Mouse (Mus musculus) midbrain, embryonic 15.5 days (tissue): ENCODE results near the gene Hap1. TPM values are rescaled to one million over a fixed set of nuclear protein-coding genes. Genes with fewer than 3 reads are reported as not detected.
A peak's percentile ranks its signal among the peaks of the same experiment; 100 is the strongest.

ENCODE experiments used
- ATAC-seq: fragments of 200-750 bp; cut with Nextera tagmentation; replicated peaks from 2 replicates; pipeline ENCODE4 v1.8.0; 2017; ENCODE audit warnings: moderate TSS enrichment
- H3K27ac ChIP-seq: fragments of 300-500 bp; sonication (generic); 2 replicates; pipeline ENCODE4 v1.5.1; 2015; ENCODE audit warnings: mild to moderate bottlenecking, inconsistent platforms
- H3K27me3 ChIP-seq: fragments of 300-500 bp; sonication (generic); replicated peaks from 2 replicates; pipeline ENCODE4 v1.6.1; 2015; ENCODE audit warnings: inconsistent platforms
- H3K36me3 ChIP-seq: fragments of 300-500 bp; sonication (generic); replicated peaks from 2 replicates; pipeline ENCODE4 v1.6.1; 2015; ENCODE audit warnings: inconsistent platforms
- H3K4me1 ChIP-seq: fragments of 300-500 bp; sonication (generic); 2 replicates; pipeline ENCODE4 v1.6.1; 2015; ENCODE audit warnings: inconsistent platforms
- H3K4me2 ChIP-seq: fragments of 300-500 bp; sonication (generic); 2 replicates; pipeline ENCODE4 v1.6.1; 2015; ENCODE audit warnings: inconsistent platforms, mild to moderate bottlenecking, moderate library complexity
- H3K4me3 ChIP-seq: fragments of 300-500 bp; sonication (generic); 2 replicates; pipeline ENCODE4 v1.5.1; 2015; ENCODE audit warnings: mild to moderate bottlenecking, inconsistent platforms
- H3K9ac ChIP-seq: fragments of 300-500 bp; sonication (generic); 2 replicates; pipeline ENCODE4 v1.6.1; 2015; ENCODE audit warnings: mild to moderate bottlenecking, inconsistent platforms
- H3K9me3 ChIP-seq: fragments of 300-500 bp; sonication (generic); 2 replicates; pipeline ENCODE4 v1.6.1; 2016; ENCODE audit warnings: inconsistent platforms
- WGBS: fragments of 180-500 bp; shearing (Covaris S2); methylation state at CpG from one replicate; pipeline ENCODE4 v1.1.7; 2015; ENCODE audit warnings: mixed read lengths; 5-methylcytosine and 5-hydroxymethylcytosine counted together
- polyA plus RNA-seq: library from polyadenylated mRNA; unstranded; fragments of >200 nt; fragmentation: Nextera tagmentation; extraction: Ambion mirVana; gene quantifications from 2 replicates; pipeline ENCODE4 v1.2.1, GENCODE M21; 2015

The Hap1 gene
- polyA plus RNA-seq, 1 experiment from 2014 or later, result 315 TPM

- 27% methylated on average over 17 of the region's 17 CpGs for WGBS
- Histone ChIP-seq H3K9ac (peak overlapping the region; percentile 85), H3K4me3 (peak overlapping the region; percentile 73), H3K36me3 (no peaks in the 10 kb centered on the region), H3K4me1 (peaks cover 40% of the 10 kb centered on the region), H3K9me3 (no peaks in the 10 kb centered on the region), H3K27ac (no peak overlapping the region), H3K27me3 (no peaks in the 10 kb centered on the region), H3K4me2 (peak overlapping the region; percentile 74)
- ATAC-seq, result no peak
These were observed 40.1 kb upstream of the Hap1 start for GRCm38 (mm10) chr11:100395861-100396631.

DNA sequence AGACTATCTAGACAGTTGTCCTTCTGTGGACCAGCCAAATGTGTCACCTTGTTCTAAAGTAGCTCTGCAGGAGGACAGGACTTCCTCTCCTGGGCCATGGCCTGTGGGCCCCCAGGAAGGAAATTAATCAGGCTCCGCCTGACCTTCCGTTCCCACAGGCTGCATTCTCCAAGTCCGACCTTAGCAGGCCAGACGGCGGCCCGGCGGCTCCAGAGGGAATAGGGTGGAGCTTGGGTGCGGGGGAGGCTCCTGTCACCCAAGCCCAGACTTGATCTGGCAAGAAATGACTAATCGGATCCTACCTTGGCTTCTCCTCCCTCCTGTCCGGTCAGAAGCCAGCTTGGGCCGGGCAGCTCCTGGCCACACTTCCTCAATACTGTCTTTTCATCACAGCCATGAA is 39.3 kb upstream of the Hap1 start:
- ATAC-seq, result no peak
- Histone ChIP-seq H3K9me3 (no peaks in the 10 kb centered on the region), H3K9ac (no peak overlapping the region), H3K4me1 (peaks cover 45% of the 10 kb centered on the region), H3K4me3 (peak overlapping the region; percentile 73), H3K4me2 (peak overlapping the region; percentile 74), H3K36me3 (no peaks in the 10 kb centered on the region), H3K27me3 (no peaks in the 10 kb centered on the region), H3K27ac (no peak overlapping the region)
- WGBS, result 37% methylated on average over 11 of the region's 11 CpGs

DNA sequence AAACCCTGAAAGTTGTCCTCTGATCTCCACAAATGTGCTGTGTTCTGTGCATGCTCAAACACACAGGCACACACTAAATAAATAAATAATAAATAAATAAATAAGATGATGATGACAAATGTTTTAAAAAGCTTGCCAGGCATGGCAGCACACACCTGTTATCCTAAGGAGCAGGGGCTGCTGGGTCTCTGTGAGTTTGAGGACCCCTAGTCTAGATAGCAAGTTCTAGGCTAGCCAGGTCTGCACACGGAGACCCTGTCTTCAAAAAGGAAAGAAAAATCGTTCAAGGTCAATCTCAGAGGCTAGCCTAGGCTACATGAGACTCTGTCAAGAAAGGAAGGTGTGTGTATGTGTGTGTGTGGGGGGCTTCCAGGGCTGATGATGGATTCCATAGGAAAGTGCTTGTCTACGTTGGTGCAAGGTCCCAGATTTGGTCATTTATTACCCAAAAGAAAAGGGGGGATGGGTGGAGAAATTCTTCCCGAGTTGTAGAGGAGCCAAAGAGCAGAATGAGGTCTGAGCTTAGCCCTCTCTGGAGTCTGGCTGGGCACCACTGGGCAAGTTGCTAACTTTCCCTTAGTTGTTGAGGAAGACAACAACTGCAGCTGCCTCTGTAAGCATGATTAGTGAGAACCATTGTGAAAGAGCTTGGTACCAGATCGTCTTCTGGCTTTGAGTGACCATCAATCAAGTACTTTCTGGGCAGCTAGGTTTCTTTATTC is 38.6 kb upstream of the Hap1 start:
- H3K27ac ChIP-seq, result no peak overlapping the region
- no peaks in the 10 kb centered on the region for H3K9me3 ChIP-seq
- H3K9ac ChIP-seq, result no peak overlapping the region
- no peak overlapping the region; the same call in 1 of the 2 replicates for H3K4me2 ChIP-seq
- no peaks in the 10 kb centered on the region for H3K36me3 ChIP-seq
- H3K4me3 ChIP-seq, result no peak overlapping the region
- H3K27me3 ChIP-seq, result no peaks in the 10 kb centered on the region
- H3K4me1 ChIP-seq, result peaks cover 45% of the 10 kb centered on the region
- no peak for ATAC-seq
- 84% methylated on average over 5 of the region's 5 CpGs for WGBS

DNA sequence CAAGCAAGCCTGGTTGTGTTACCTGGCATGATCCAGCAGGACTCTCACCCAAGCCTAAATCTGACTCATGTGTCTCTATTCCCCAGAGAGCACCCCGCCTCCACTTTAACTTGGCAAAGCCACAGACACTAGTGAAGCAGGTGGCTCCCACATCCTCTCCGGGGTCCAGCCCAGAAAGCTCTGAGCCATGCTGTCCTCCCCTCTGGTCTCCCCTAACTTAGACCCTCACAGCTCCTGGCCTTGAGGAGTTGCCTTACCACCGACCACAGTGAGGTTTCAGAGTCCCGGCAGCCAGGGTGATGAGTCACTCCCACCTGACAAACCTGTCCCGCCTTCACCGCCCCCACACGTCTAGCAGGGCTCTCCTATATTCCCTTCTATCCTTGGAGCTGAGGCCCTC is 37.8 kb upstream of the Hap1 start:
- no peaks in the 10 kb centered on the region for H3K27me3 ChIP-seq
- H3K4me1 ChIP-seq, result peaks cover 45% of the 10 kb centered on the region
- WGBS, result 80% methylated on average over 7 of the region's 7 CpGs
- no peak overlapping the region for H3K4me2 ChIP-seq
- H3K4me3 ChIP-seq, result no peak overlapping the region
- no peak overlapping the region for H3K27ac ChIP-seq
- H3K9ac ChIP-seq, result no peak overlapping the region
- no peak for ATAC-seq
- H3K36me3 ChIP-seq, result no peaks in the 10 kb centered on the region
- no peaks in the 10 kb centered on the region for H3K9me3 ChIP-seq

DNA sequence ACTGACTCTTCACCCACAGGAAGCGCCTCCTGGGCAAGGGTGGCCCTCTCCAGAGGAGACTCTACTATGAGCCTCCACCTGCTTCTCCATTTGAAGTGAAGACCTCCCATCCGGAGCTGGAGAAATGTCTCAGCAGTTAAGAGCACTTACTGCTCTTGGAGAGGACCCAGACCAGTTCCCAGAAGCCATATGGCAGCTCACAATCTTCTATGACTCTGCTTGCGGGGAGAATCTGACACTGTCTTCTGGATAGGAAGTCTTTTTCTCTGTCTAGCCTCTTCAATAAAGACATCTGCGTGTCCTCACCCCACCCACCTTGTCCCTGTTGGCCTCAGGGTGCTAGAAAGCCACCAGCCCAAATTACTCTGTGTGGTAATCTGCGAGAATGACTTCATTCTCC is 37.0 kb upstream of the Hap1 start:
- H3K27me3 ChIP-seq, result no peaks in the 10 kb centered on the region
- no peaks in the 10 kb centered on the region for H3K9me3 ChIP-seq
- H3K27ac ChIP-seq, result no peak overlapping the region
- no peak overlapping the region for H3K4me2 ChIP-seq
- ATAC-seq, result no peak
- WGBS, result 89% methylated on average over 5 of the region's 5 CpGs
- H3K4me3 ChIP-seq, result no peak overlapping the region
- no peak overlapping the region for H3K9ac ChIP-seq
- H3K36me3 ChIP-seq, result no peaks in the 10 kb centered on the region
- H3K4me1 ChIP-seq, result peaks cover 44% of the 10 kb centered on the region

DNA sequence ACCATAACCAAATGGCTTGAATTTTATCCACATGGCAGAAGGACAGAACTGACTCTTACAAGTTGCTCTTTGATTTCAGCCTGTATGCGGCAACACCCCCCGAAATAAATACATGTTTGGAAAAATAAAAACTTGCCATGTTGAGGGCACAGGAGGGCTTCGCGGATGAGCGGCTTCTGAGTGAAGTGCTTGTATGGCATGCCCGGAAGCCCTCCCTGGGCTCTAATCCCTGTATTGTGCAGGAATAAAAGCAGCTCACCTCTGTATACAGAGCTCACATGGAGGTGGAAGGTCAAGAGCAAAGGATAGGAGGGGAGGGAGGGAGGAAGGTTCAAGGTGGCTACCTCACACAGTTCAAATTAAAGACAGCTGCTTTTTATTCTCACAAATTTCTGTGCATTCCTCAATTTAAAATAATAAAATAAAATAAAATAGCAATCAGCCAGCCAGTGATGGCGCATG is 36.0 kb upstream of the Hap1 start:
- WGBS, result 67% methylated on average over 7 of the region's 7 CpGs
- no peak overlapping the region for H3K4me2 ChIP-seq
- H3K27me3 ChIP-seq, result no peaks in the 10 kb centered on the region
- no peak overlapping the region for H3K4me3 ChIP-seq
- ATAC-seq, result no peak
- peaks cover 45% of the 10 kb centered on the region for H3K4me1 ChIP-seq
- H3K9me3 ChIP-seq, result no peaks in the 10 kb centered on the region
- no peak overlapping the region for H3K27ac ChIP-seq
- H3K36me3 ChIP-seq, result no peaks in the 10 kb centered on the region
- H3K9ac ChIP-seq, result no peak overlapping the region

- no peak for ATAC-seq
- peaks cover 39% of the 10 kb centered on the region for H3K4me1 ChIP-seq
- H3K9me3 ChIP-seq, result no peaks in the 10 kb centered on the region
- no peaks in the 10 kb centered on the region for H3K36me3 ChIP-seq
- WGBS, result 63% methylated on average over 9 of the region's 9 CpGs
- H3K27me3 ChIP-seq, result no peaks in the 10 kb centered on the region
- H3K9ac ChIP-seq, result no peak overlapping the region
- H3K4me3 ChIP-seq, result no peak overlapping the region
- H3K4me2 ChIP-seq, result no peak overlapping the region
- no peak overlapping the region for H3K27ac ChIP-seq
These were observed 35.4 kb upstream of the Hap1 start for GRCm38 (mm10) chr11:100391081-100391883.

GRCm38 (mm10) chr11:100389931-100390445 is 34.1 kb upstream of the Hap1 start:
- H3K4me3 ChIP-seq, result no peak overlapping the region
- H3K4me1 ChIP-seq, result peaks cover 26% of the 10 kb centered on the region
- no peaks in the 10 kb centered on the region for H3K9me3 ChIP-seq
- WGBS, result 49% methylated on average over 8 of the region's 8 CpGs
- no peaks in the 10 kb centered on the region for H3K27me3 ChIP-seq
- no peak overlapping the region for H3K27ac ChIP-seq
- peaks cover 9% of the 10 kb centered on the region; the same call in 1 of the 2 replicates for H3K36me3 ChIP-seq
- ATAC-seq, result no peak
- H3K9ac ChIP-seq, result no peak overlapping the region
- H3K4me2 ChIP-seq, result no peak overlapping the region

DNA sequence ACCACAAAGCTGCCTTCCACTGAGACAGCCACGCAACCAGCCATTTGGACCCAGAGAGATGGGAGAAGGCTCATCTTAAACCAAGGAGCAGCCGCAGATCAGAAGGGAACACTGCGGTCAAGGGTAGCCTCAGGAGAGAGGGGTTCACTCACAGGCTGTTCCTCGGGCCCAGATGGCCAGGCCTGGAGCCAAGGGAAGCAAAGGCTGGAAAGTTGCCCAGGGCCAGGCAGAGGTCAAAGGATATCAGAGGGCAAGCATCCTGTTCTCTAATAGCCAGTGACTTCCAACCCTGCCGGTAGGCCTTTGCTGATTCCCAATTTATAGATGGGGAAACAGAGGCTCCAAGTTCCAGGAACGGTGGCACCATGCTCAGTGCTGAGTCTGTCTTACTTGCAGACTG is 32.7 kb upstream of the Hap1 start:
- no peak for ATAC-seq
- peaks cover 15% of the 10 kb centered on the region; the same call in 1 of the 2 replicates for H3K36me3 ChIP-seq
- no peaks in the 10 kb centered on the region for H3K9me3 ChIP-seq
- no peak overlapping the region for H3K4me2 ChIP-seq
- H3K4me3 ChIP-seq, result no peak overlapping the region
- peaks cover 16% of the 10 kb centered on the region for H3K4me1 ChIP-seq
- H3K9ac ChIP-seq, result no peak overlapping the region
- 90% methylated on average over 6 of the region's 6 CpGs for WGBS
- no peaks in the 10 kb centered on the region for H3K27me3 ChIP-seq
- no peak overlapping the region for H3K27ac ChIP-seq

- Histone ChIP-seq H3K36me3 (peaks cover 19% of the 10 kb centered on the region), H3K4me2 (no peak overlapping the region), H3K4me3 (no peak overlapping the region), H3K4me1 (peaks cover 14% of the 10 kb centered on the region), H3K9me3 (no peaks in the 10 kb centered on the region), H3K27me3 (no peaks in the 10 kb centered on the region), H3K9ac (no peak overlapping the region), H3K27ac (no peak overlapping the region)
- 68% methylated on average over 14 of the region's 14 CpGs for WGBS
- ATAC-seq, result no peak
These were observed 31.9 kb upstream of the Hap1 start for GRCm38 (mm10) chr11:100387589-100388375.

- no peaks in the 10 kb centered on the region for H3K27me3 ChIP-seq
- ATAC-seq, result no peak
- no peak overlapping the region for H3K9ac ChIP-seq
- H3K4me3 ChIP-seq, result no peak overlapping the region
- H3K36me3 ChIP-seq, result peaks cover 20% of the 10 kb centered on the region
- H3K9me3 ChIP-seq, result no peaks in the 10 kb centered on the region
- H3K27ac ChIP-seq, result no peak overlapping the region
- peaks cover 14% of the 10 kb centered on the region for H3K4me1 ChIP-seq
- H3K4me2 ChIP-seq, result no peak overlapping the region
- WGBS, result 91% methylated on average over 6 of the region's 6 CpGs
These were observed 31.2 kb upstream of the Hap1 start for GRCm38 (mm10) chr11:100387111-100387510.
